Mouse (Mus musculus) G1E (cell line): ENCODE measurements at regions not wholly inside any gene's neighbourhood (a gene's known extent, or its start where the extent isn't known, plus 50 kb on each side); places are given as distances from the start of the nearest gene placed in this dataset.

Source experiments
- CTCF ChIP-seq: IDR thresholded peaks from 2 replicates; pipeline ENCODE4 v1.5.1; 2012; ENCODE audit warnings: low read depth, low read length, inconsistent platforms, mixed read lengths
- GATA1 ChIP-seq: IDR thresholded peaks from 2 replicates; pipeline ENCODE4 v1.6.1; 2012; ENCODE audit warnings: borderline replicate concordance, low read length, inconsistent platforms, mixed read lengths
- GATA2 ChIP-seq: IDR thresholded peaks from 2 replicates; pipeline ENCODE4 v1.6.1; 2012; ENCODE audit warnings: low read depth, low read length, inconsistent platforms, borderline replicate concordance
- POLR2AphosphoS5 ChIP-seq: IDR thresholded peaks from 2 replicates; pipeline ENCODE4 v1.6.1; 2012; ENCODE audit warnings: low read depth, low read length, inconsistent platforms; ENCODE audit not compliant: insufficient replicate concordance
- TAL1 ChIP-seq: conservative IDR thresholded peaks from 2 replicates; pipeline ENCODE4 v1.6.1; 2012; ENCODE audit warnings: low read depth, low read length, inconsistent platforms, mixed read lengths

DNA sequence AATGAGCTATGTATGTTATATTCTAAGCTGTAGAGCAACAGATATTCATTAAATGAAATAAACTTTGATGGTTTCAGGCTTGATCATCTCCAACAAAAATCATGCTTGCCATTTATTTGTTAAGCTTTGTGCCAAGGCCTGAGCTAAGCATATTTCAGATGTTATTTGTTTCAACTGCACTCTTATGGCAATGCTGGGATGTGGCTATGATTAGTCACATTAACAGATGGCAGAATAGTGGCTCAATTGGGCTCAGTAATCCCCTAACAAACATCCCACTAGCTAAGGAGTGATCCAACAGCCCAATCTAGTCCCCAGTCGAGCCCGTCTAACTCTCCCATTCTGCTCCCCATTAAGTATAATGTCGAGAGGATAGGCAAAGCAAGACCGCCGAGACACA lies 332.1 kb upstream of the Arid1b start:
- TF ChIP-seq CTCF (no peak), GATA2 (no peak), TAL1 (no peak), POLR2AphosphoS5 (no peak), GATA1 (no peak)
